Mouse (Mus musculus) thymus, adult 18-20 months (tissue): ENCODE results near the gene Nccrp1.
"Not testable (repeated sequence)": the region's sequence is repeated elsewhere in the genome, so short reads cannot be mapped to it uniquely, and the experiment has no call there.

ENCODE experiments used
- DNase-seq, 2 experiments: peaks; one replicate each; pipeline ENCODE4 v3.0.0; 2022; ENCODE audit warnings: mixed read lengths in 2 of 2

The Nccrp1 gene

GRCm38 (mm10) chr7:28510405-28510974, 36.6 kb downstream of the Nccrp1 start, which contains the start of gene Ifnl2:
Ifnl2 (minus strand) TSS chr7:28510455.
- DNase-seq = not testable (repeated sequence)

DNA sequence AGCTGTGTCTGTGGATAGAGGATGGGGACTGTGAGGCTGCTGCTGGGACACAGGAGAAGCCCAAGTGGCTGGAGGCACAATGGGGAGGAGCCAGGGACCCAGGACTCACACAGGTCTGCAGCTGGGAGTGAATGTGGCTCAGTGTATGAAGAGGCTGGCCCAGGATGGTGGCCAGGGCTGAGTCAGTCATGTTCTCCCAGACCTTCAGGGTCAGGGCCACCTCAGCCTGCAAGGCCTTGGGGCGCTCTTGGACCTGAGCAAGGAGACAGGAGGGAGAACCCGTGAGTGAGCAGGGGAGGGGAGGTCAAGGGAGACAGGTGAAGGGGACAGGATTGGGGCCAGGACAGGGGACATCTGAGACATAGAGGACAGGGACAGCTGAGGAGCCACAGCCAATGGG, 37.9 kb downstream of the Nccrp1 start:
- not testable (repeated sequence) for DNase-seq

DNA sequence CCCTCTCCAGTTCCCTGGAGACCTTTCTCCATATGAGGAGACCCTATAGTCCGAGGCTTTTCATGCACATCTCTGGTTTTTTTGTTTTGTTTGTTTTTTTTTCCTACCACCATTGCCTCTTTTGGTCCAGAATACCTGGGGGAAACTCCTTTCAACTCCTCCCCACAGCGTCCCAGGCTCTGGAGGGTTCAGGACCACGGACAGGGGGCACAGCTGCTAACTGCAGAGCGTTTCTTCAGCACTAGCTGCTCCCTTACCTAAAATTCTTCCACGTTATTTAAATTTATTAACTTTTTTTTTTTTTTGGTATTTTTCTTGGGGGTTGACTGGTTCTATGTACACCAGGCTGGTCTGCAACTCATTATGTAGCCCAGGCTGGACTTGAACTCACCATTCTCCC, 41.5 kb downstream of the Nccrp1 start:
- no peak for DNase-seq

DNA sequence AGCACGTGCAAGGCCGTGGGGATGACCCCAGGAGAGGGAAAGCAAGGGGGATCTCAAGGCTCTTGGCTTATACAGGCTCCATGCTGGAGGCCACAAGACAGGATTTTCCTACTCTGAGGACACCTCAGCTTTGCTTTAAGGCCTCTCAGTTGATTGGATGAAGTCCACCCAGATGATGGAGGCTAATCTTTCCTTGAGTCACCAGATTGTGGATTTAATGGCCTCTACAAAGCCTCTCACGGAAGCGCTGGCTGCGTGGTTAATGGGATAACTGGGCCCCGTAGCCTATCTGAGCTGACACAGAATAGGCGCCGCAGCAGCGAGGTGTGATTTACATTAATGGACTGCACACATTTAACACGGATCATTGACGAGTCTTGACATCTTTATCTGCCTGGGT, 51.6 kb downstream of the Nccrp1 start:
- no peak for DNase-seq
